Mouse (Mus musculus) lung, postnatal 0 days (tissue): Measurements from ENCODE around the gene St6galnac3. TPM values are rescaled to one million over a fixed set of nuclear protein-coding genes. Genes with fewer than 3 reads are reported as not detected.

ENCODE experiments used
- ATAC-seq: fragments of 200-750 bp; cut with Nextera tagmentation; 2 replicates; pipeline ENCODE4 v1.8.0; 2017; ENCODE audit warnings: moderate library complexity
- DNase-seq: peaks from one replicate; pipeline ENCODE4 v3.0.0-alpha.2; 2016; ENCODE audit warnings: low spot score
- H3K27ac ChIP-seq: fragments of 300-500 bp; sonication (generic); 2 replicates; pipeline ENCODE4 v1.5.1; 2014; ENCODE audit warnings: antibody characterized with exemption, mild to moderate bottlenecking, low read length, mixed read lengths
- H3K27me3 ChIP-seq: fragments of 300-500 bp; sonication (generic); replicated peaks from 2 replicates; pipeline ENCODE4 v1.6.1; 2014; ENCODE audit warnings: low read length, mixed read lengths; ENCODE audit not compliant: insufficient read depth
- H3K36me3 ChIP-seq: fragments of 300-500 bp; sonication (generic); 2 replicates; pipeline ENCODE4 v1.6.1; 2014; ENCODE audit warnings: low read length, mixed read lengths; ENCODE audit not compliant: insufficient read depth
- H3K4me1 ChIP-seq: fragments of 300-500 bp; sonication (generic); 2 replicates; pipeline ENCODE4 v1.6.1; 2014; ENCODE audit warnings: antibody characterized with exemption, low read depth, low read length, mixed read lengths; ENCODE audit not compliant: insufficient read depth
- H3K4me2 ChIP-seq: fragments of 300-500 bp; sonication (generic); replicated peaks from 2 replicates; pipeline ENCODE4 v1.6.1; 2014; ENCODE audit warnings: low read depth, mild to moderate bottlenecking, low read length, moderate library complexity, mixed read lengths
- H3K4me3 ChIP-seq: fragments of 300-500 bp; sonication (generic); 2 replicates; pipeline ENCODE4 v1.5.1; 2014; ENCODE audit warnings: low read depth, low read length
- H3K9ac ChIP-seq: fragments of 300-500 bp; sonication (generic); replicated peaks from 2 replicates; pipeline ENCODE4 v1.6.1; 2014; ENCODE audit warnings: low read depth, mild to moderate bottlenecking
- H3K9me3 ChIP-seq: fragments of 300-500 bp; sonication (generic); 2 replicates; pipeline ENCODE4 v1.6.1; 2016; ENCODE audit warnings: low read length, mixed read lengths
- CTCF ChIP-seq: IDR thresholded peaks from 2 replicates; pipeline ENCODE4 v1.5.1; 2016; ENCODE audit warnings: antibody characterized with exemption, mild to moderate bottlenecking
- EP300 ChIP-seq: IDR thresholded peaks from 2 replicates; pipeline ENCODE4 v1.6.1; 2016; ENCODE audit warnings: antibody characterized with exemption, mild to moderate bottlenecking, control low read depth
- WGBS: fragments of 180-500 bp; shearing (Covaris S2); extraction: QIAGEN DNeasy Blood & Tissue Kit; methylation state at CpG from one replicate; pipeline ENCODE4 v1.1.7; 2014; 5-methylcytosine and 5-hydroxymethylcytosine counted together
- polyA plus RNA-seq: library from polyadenylated mRNA; unstranded; fragments of >200 nt; fragmentation: Nextera tagmentation; extraction: Ambion mirVana; gene quantifications from 2 replicates; pipeline ENCODE4 v1.2.1, GENCODE M21; 2015

The St6galnac3 gene
- polyA plus RNA-seq, 1 experiment from 2014 or later: 12.9 TPM

GRCm38 (mm10) chr3:153278249-153278648 lies 446.7 kb downstream of the St6galnac3 start:
- Histone ChIP-seq H3K36me3 (no peaks in the 10 kb centered on the region), H3K4me1 (no peaks in the 10 kb centered on the region), H3K27ac (no peak overlapping the region), H3K9ac (no peak overlapping the region), H3K9me3 (no peaks in the 10 kb centered on the region), H3K4me2 (no peak overlapping the region), H3K27me3 (no peaks in the 10 kb centered on the region), H3K4me3 (no peak overlapping the region)
- no peak for ATAC-seq
- no peak for DNase-seq
- 71% methylated on average over 5 of the region's 5 CpGs for WGBS
- TF ChIP-seq EP300: no peak
- no peak for TF ChIP-seq CTCF

- no peak for DNase-seq
- H3K9me3 ChIP-seq: no peaks in the 10 kb centered on the region
- 51% methylated on average over 16 of the region's 16 CpGs for WGBS
Measured at GRCm38 (mm10) chr3:153277389-153277999, 447.5 kb downstream of the St6galnac3 start.

GRCm38 (mm10) chr3:153276830-153277388 lies 448.1 kb downstream of the St6galnac3 start:
- Histone ChIP-seq H3K27ac (no peak overlapping the region), H3K36me3 (no peaks in the 10 kb centered on the region), H3K9ac (no peak overlapping the region), H3K4me1 (no peaks in the 10 kb centered on the region), H3K4me3 (no peak overlapping the region), H3K9me3 (no peaks in the 10 kb centered on the region), H3K4me2 (no peak overlapping the region), H3K27me3 (no peaks in the 10 kb centered on the region)
- no peak for TF ChIP-seq EP300
- TF ChIP-seq CTCF: no peak
- no peak for DNase-seq
- 64% methylated on average over 16 of the region's 16 CpGs for WGBS
- no peak for ATAC-seq

More at GRCm38 (mm10) chr3:153277389-153277999, 447.5 kb downstream of the St6galnac3 start:
- H3K9ac ChIP-seq: no peak overlapping the region
- no peaks in the 10 kb centered on the region for H3K4me1 ChIP-seq
- no peak for TF ChIP-seq CTCF
- TF ChIP-seq EP300: no peak
- no peak overlapping the region for H3K4me3 ChIP-seq
- no peaks in the 10 kb centered on the region for H3K27me3 ChIP-seq
- no peaks in the 10 kb centered on the region for H3K36me3 ChIP-seq
- H3K27ac ChIP-seq: no peak overlapping the region
- ATAC-seq: no peak
- no peak overlapping the region for H3K4me2 ChIP-seq

- no peaks in the 10 kb centered on the region for H3K9me3 ChIP-seq
- H3K9ac ChIP-seq: no peak overlapping the region
- TF ChIP-seq EP300 (no peak), CTCF (no peak)
- no peak overlapping the region for H3K27ac ChIP-seq
- H3K36me3 ChIP-seq: no peaks in the 10 kb centered on the region
- WGBS: 75% methylated on average over 8 of the region's 8 CpGs
- no peak overlapping the region for H3K4me2 ChIP-seq
- no peaks in the 10 kb centered on the region for H3K27me3 ChIP-seq
- H3K4me1 ChIP-seq: no peaks in the 10 kb centered on the region
- ATAC-seq (no peak), DNase-seq (no peak)
- no peak overlapping the region for H3K4me3 ChIP-seq
Measured at GRCm38 (mm10) chr3:153276101-153276829, 448.7 kb downstream of the St6galnac3 start.

GRCm38 (mm10) chr3:153272241-153272640 lies 452.7 kb downstream of the St6galnac3 start:
- no peak overlapping the region for H3K27ac ChIP-seq
- no peaks in the 10 kb centered on the region for H3K9me3 ChIP-seq
- H3K9ac ChIP-seq: no peak overlapping the region
- H3K36me3 ChIP-seq: no peaks in the 10 kb centered on the region
- no peak overlapping the region for H3K4me2 ChIP-seq
- H3K4me3 ChIP-seq: no peak overlapping the region
- no peaks in the 10 kb centered on the region for H3K4me1 ChIP-seq
- DNase-seq (peak; percentile 19), ATAC-seq (no peak)
- TF ChIP-seq EP300: peak; percentile 80
- no peak for TF ChIP-seq CTCF
- no peaks in the 10 kb centered on the region for H3K27me3 ChIP-seq
- WGBS: 50% methylated on average over 1 of the region's 1 CpGs

- ATAC-seq (no peak), DNase-seq (peak; percentile 57)
- Histone ChIP-seq H3K9me3 (no peaks in the 10 kb centered on the region), H3K4me2 (no peak overlapping the region), H3K4me1 (no peaks in the 10 kb centered on the region), H3K36me3 (no peaks in the 10 kb centered on the region), H3K27ac (no peak overlapping the region), H3K27me3 (no peaks in the 10 kb centered on the region), H3K4me3 (no peak overlapping the region), H3K9ac (no peak overlapping the region)
- TF ChIP-seq EP300 (no peak), CTCF (no peak)
- WGBS: 33% methylated on average over 8 of the region's 8 CpGs
Measured at GRCm38 (mm10) chr3:153267397-153267796, 457.6 kb downstream of the St6galnac3 start.
